In the genomic region with DNA sequence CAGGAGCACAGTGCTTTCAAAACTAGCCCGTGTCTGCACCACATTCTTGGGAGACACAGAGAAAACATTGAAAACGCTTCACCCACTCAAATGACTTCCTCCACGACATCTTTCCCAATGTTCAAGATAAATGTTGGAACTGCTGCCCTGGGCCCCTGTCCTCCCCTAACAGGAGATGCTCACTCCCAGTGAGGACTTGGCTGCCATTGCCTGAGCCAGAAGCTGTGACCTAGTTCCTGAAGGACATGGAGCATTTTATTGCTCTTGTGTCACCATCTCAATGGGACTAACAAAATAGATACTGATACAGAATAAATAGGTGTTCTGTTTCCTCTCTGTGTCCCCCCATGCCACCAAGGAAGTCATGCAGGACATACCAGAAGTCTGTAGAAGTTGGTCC, we compare ENCODE assay signal across 22 mouse cellular contexts. TPM values are rescaled to one million over a fixed set of nuclear protein-coding genes. Genes with fewer than 3 reads are reported as not detected.
DNase-seq lines count a peak whose midpoint lies in the region; ATAC-seq and TF ChIP-seq lines count a peak whose summit lies in the region.
"Had no signal": no experiment of that assay in that cellular context is flagged by ENCODE, and none has a peak within 500 bp of the region (broad histone marks: within the 10 kb centered on the region; RNA-seq: fewer than 3 reads in every experiment).

No protein-coding gene starts in this region.

- no peak overlapping the region for H3K27ac ChIP-seq in heart, embryonic 12.5 days (ENCODE audit: poor library complexity, severe bottlenecking)
- H3K27ac ChIP-seq in midbrain, embryonic 11.5 days (ENCODE audit: low read depth, low read length), result no peak overlapping the region
- no peak overlapping the region for H3K27ac ChIP-seq in midbrain, embryonic 14.5 days (replicated peaks; ENCODE audit: low read depth, low read length)
- H3K27ac ChIP-seq in stomach, postnatal 0 days (replicated peaks), result no peak overlapping the region
- H3K27ac ChIP-seq: embryonic facial prominence, embryonic 13.5 days; forebrain, embryonic 12.5 days; hindbrain, embryonic 12.5 days had no signal

- H3K4me1 ChIP-seq in heart, embryonic 12.5 days (replicated peaks), result peaks cover 20% of the 10 kb centered on the region
- H3K4me1 ChIP-seq in midbrain, embryonic 11.5 days (ENCODE audit: control insufficient read depth, insufficient read depth, low read length), result peaks cover 20% of the 10 kb centered on the region
- peaks cover 21% of the 10 kb centered on the region for H3K4me1 ChIP-seq in midbrain, embryonic 14.5 days (ENCODE audit: control insufficient read depth, insufficient read depth, low read length)
- H3K4me1 ChIP-seq in stomach, postnatal 0 days (replicated peaks; ENCODE audit: control insufficient read depth, insufficient read depth), result 0 out of 2 replicates have a peak, but pooled peaks cover 4% of the 10 kb centered on the region

- DNase-seq in adrenal gland, adult (ENCODE audit: inconsistent age in 2 of 2, low spot score in 1 of 2), result peak; percentile 37 to 67
- no peak for DNase-seq in adrenal gland, adult 18-20 months (ENCODE audit: low spot score in 2 of 2)
- peak; percentile 92 for DNase-seq in heart, adult 11 months
- DNase-seq in midbrain, embryonic 11.5 days (ENCODE audit: low spot score, missing footprints), result peak; percentile 73
- DNase-seq in midbrain, embryonic 14.5 days, result no peak
- DNase-seq in stomach, postnatal 0 days (ENCODE audit: low spot score), result no peak
- DNase-seq: B cell, adult 2 months; cerebellum, adult 18-20 months; cerebellum, adult 9-11 months; cerebellum, postnatal 36 days; gastrocnemius, postnatal 25 days; heart, postnatal 4 days had no signal

- H3K27me3 ChIP-seq in heart, embryonic 12.5 days (replicated peaks), result no peaks in the 10 kb centered on the region
- no peaks in the 10 kb centered on the region for H3K27me3 ChIP-seq in midbrain, embryonic 11.5 days (ENCODE audit: control insufficient read depth, insufficient read depth, low read length)
- H3K27me3 ChIP-seq in midbrain, embryonic 14.5 days (ENCODE audit: control insufficient read depth, insufficient read depth, low read length), result no peaks in the 10 kb centered on the region
- no peaks in the 10 kb centered on the region for H3K27me3 ChIP-seq in stomach, postnatal 0 days (ENCODE audit: control insufficient read depth, insufficient read depth, low read length)
- H3K27me3 ChIP-seq: embryonic facial prominence, embryonic 13.5 days; forebrain, embryonic 12.5 days; hindbrain, embryonic 12.5 days had no signal

- H3K36me3 ChIP-seq in heart, embryonic 12.5 days, result no peaks in the 10 kb centered on the region
- no peaks in the 10 kb centered on the region for H3K36me3 ChIP-seq in midbrain, embryonic 11.5 days (ENCODE audit: control insufficient read depth, insufficient read depth, low read length)
- H3K36me3 ChIP-seq in midbrain, embryonic 14.5 days (ENCODE audit: control insufficient read depth, insufficient read depth, low read length), result no peaks in the 10 kb centered on the region
- no peaks in the 10 kb centered on the region for H3K36me3 ChIP-seq in stomach, postnatal 0 days (ENCODE audit: control insufficient read depth, insufficient read depth, low read length)
- H3K36me3 ChIP-seq: embryonic facial prominence, embryonic 13.5 days; forebrain, embryonic 12.5 days; G1E; hindbrain, embryonic 12.5 days had no signal

- H3K4me2 ChIP-seq in heart, embryonic 12.5 days, result no peak overlapping the region
- H3K4me2 ChIP-seq in midbrain, embryonic 11.5 days, result no peak overlapping the region
- no peak overlapping the region for H3K4me2 ChIP-seq in midbrain, embryonic 14.5 days (ENCODE audit: low read length)
- no peak overlapping the region for H3K4me2 ChIP-seq in stomach, postnatal 0 days (replicated peaks; ENCODE audit: low read depth)
- H3K4me2 ChIP-seq: embryonic facial prominence, embryonic 13.5 days; forebrain, embryonic 12.5 days; hindbrain, embryonic 12.5 days had no signal

- no peak overlapping the region for H3K9ac ChIP-seq in heart, embryonic 12.5 days
- no peak overlapping the region for H3K9ac ChIP-seq in midbrain, embryonic 11.5 days (ENCODE audit: low read length)
- H3K9ac ChIP-seq in midbrain, embryonic 14.5 days (replicated peaks; ENCODE audit: low read length), result no peak overlapping the region
- H3K9ac ChIP-seq in stomach, postnatal 0 days (ENCODE audit: low read length), result no peak overlapping the region
- H3K9ac ChIP-seq: embryonic facial prominence, embryonic 13.5 days; forebrain, embryonic 12.5 days; hindbrain, embryonic 12.5 days had no signal

- no peak overlapping the region for H3K4me3 ChIP-seq in heart, embryonic 12.5 days
- H3K4me3 ChIP-seq in midbrain, embryonic 11.5 days (ENCODE audit: low read depth, low read length), result no peak overlapping the region
- no peak overlapping the region for H3K4me3 ChIP-seq in midbrain, embryonic 14.5 days (replicated peaks; ENCODE audit: low read depth, low read length)
- H3K4me3 ChIP-seq in stomach, postnatal 0 days (ENCODE audit: low read depth, low read length), result no peak overlapping the region
- H3K4me3 ChIP-seq: embryonic facial prominence, embryonic 13.5 days; forebrain, embryonic 12.5 days; hindbrain, embryonic 12.5 days had no signal

- no peaks in the 10 kb centered on the region for H3K9me3 ChIP-seq in heart, embryonic 12.5 days (replicated peaks)
- no peaks in the 10 kb centered on the region for H3K9me3 ChIP-seq in midbrain, embryonic 11.5 days (ENCODE audit: control insufficient read depth, low read length)
- no peaks in the 10 kb centered on the region for H3K9me3 ChIP-seq in midbrain, embryonic 14.5 days (ENCODE audit: control insufficient read depth, low read length)
- no peaks in the 10 kb centered on the region for H3K9me3 ChIP-seq in stomach, postnatal 0 days (ENCODE audit: control insufficient read depth, low read length)
- H3K9me3 ChIP-seq: embryonic facial prominence, embryonic 13.5 days; forebrain, embryonic 12.5 days; hindbrain, embryonic 12.5 days had no signal

- no peak for TF ChIP-seq CTCF in stomach, postnatal 0 days (IDR thresholded peaks at IDR 0.05; ENCODE audit: low read depth)

- 51% methylated on average over 3 of the region's 3 CpGs for WGBS in heart, embryonic 12.5 days
- 90% methylated on average over 3 of the region's 3 CpGs for WGBS in midbrain, embryonic 11.5 days
- 96% methylated on average over 3 of the region's 3 CpGs for WGBS in midbrain, embryonic 14.5 days
- 80% methylated on average over 3 of the region's 3 CpGs for WGBS in stomach, postnatal 0 days

- TF ChIP-seq EP300 in stomach, postnatal 0 days (optimal IDR thresholded peaks at IDR 0.05), result no peak

- ATAC-seq in heart, embryonic 12.5 days (ENCODE audit: insufficient number of reproducible peaks, low FRiP score), result no peak
- ATAC-seq in midbrain, embryonic 11.5 days (ENCODE audit: low FRiP score), result no peak
- ATAC-seq in midbrain, embryonic 14.5 days (ENCODE audit: low FRiP score, low TSS enrichment), result no peak
- no peak for ATAC-seq in stomach, postnatal 0 days (ENCODE audit: low FRiP score, low TSS enrichment)
- ATAC-seq: CD4-positive, CD25-positive, alpha-beta regulatory T cell, adult 4 months; forebrain, embryonic 16.5 days; hindbrain, embryonic 16.5 days; inflammation-experienced regulatory T-cells, adult 6 months; intestine, postnatal 0 days had no signal

RNA-seq across cellular contexts. Expression of gene Rhob, which starts 5.1 kb away (rescaled TPM):
- 100 to 1,000 TPM; 186 to 189 TPM for total RNA-seq in adrenal gland, adult 18-20 months (2021)
- 52.9 and 55.1 TPM in 2 replicates for polyA plus RNA-seq in heart, embryonic 12.5 days (2016; fragmentation: Nextera tagmentation; extraction: Ambion mirVana)
- polyA plus RNA-seq in midbrain, embryonic 11.5 days (2014; fragmentation: Nextera tagmentation; extraction: Ambion mirVana), result 58.4 and 59.8 TPM in 2 replicates
- polyA plus RNA-seq in midbrain, embryonic 14.5 days (2014; fragmentation: Nextera tagmentation; extraction: Ambion mirVana), result 111 and 116 TPM in 2 replicates
- polyA plus RNA-seq in stomach, postnatal 0 days (2015; fragmentation: Nextera tagmentation; extraction: Ambion mirVana), result 32.9 and 39.5 TPM in 2 replicates

Comparison
In these comparisons a context has a peak if more than half of its experiments do, and no peak if none do; other contexts are left out.
1. DNase-seq: peak in adrenal gland, adult (2 of 2), heart, adult 11 months (single experiment) and midbrain, embryonic 11.5 days (single experiment); none in adrenal gland, adult 18-20 months (0 of 2), midbrain, embryonic 14.5 days (single experiment) and stomach, postnatal 0 days (single experiment).